Mouse (Mus musculus): ENCODE results near the gene Rnf20. TPM values are rescaled to one million over a fixed set of nuclear protein-coding genes. Genes with fewer than 3 reads are reported as not detected.
A peak's percentile ranks its signal among the peaks of the same experiment; 100 is the strongest.

Gene Rnf20
- polyA plus RNA-seq, 1 experiment from 2014 or later: 31.3 TPM

DNA sequence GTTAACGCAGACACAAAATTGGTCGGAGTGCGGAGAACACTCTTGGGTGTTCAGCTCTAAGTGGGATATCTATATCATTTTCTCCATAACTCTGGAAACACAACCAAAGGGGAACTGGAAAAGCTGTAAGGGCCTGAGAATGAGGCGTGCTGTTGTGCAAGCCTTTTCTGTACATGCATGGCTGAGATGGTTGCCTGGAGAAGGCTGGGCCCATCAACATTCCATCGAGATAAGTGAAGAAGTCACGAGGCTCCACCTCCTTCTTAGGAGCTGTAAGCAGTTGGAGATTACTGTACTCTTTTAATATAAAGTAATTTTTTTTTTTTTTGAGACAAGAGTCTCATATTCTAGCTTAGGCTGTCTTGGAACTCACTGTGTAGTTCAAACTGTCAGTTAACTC lies 44.3 kb downstream of the Rnf20 start:
- H3K4me1 ChIP-seq (replicated peaks; ENCODE audit: insufficient read depth, low read length): no peaks in the 10 kb centered on the region
- H3K9ac ChIP-seq (ENCODE audit: low read depth, low read length): no peak overlapping the region
- TF ChIP-seq CTCF (IDR thresholded peaks at IDR 0.05; ENCODE audit: low read depth): no peak
- no peak overlapping the region for H3K4me3 ChIP-seq (replicated peaks; ENCODE audit: low read depth, low read length)
- no peaks in the 10 kb centered on the region for H3K36me3 ChIP-seq (ENCODE audit: insufficient read depth, low read length)
- H3K9me3 ChIP-seq (replicated peaks; ENCODE audit: low read length): no peaks in the 10 kb centered on the region
- ATAC-seq (replicated peaks; ENCODE audit: low FRiP score, low read depth) (no peak), DNase-seq (ENCODE audit: low spot score) (no peak)
- H3K4me2 ChIP-seq (ENCODE audit: low read length): no peak overlapping the region
- no peaks in the 10 kb centered on the region for H3K27me3 ChIP-seq (ENCODE audit: insufficient read depth, low read length)
- 85% methylated on average over 6 of the region's 6 CpGs for WGBS
- H3K27ac ChIP-seq: no peak overlapping the region

DNA sequence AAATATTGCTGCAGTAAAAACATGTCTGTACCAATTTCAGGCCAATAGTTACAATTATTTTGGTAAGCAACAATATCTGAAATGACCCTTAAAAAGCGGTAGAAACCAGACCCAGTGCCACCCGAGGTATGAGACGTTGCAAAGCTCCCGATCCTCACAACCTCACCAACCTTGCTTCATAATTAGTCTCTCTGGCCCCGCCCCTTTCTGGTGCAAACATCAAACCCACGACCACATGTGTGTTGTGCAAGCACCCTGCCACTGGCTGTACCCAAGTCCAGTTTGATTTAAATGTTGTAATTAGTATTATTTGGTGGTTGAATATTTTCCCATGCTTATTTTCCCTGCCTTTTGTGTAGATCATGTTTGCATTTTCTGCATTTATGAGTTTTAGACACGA lies 45.0 kb downstream of the Rnf20 start:
- Histone ChIP-seq H3K27ac (no peak overlapping the region), H3K36me3 (ENCODE audit: insufficient read depth, low read length) (no peaks in the 10 kb centered on the region)
- 71% methylated on average over 7 of the region's 7 CpGs for WGBS

DNA sequence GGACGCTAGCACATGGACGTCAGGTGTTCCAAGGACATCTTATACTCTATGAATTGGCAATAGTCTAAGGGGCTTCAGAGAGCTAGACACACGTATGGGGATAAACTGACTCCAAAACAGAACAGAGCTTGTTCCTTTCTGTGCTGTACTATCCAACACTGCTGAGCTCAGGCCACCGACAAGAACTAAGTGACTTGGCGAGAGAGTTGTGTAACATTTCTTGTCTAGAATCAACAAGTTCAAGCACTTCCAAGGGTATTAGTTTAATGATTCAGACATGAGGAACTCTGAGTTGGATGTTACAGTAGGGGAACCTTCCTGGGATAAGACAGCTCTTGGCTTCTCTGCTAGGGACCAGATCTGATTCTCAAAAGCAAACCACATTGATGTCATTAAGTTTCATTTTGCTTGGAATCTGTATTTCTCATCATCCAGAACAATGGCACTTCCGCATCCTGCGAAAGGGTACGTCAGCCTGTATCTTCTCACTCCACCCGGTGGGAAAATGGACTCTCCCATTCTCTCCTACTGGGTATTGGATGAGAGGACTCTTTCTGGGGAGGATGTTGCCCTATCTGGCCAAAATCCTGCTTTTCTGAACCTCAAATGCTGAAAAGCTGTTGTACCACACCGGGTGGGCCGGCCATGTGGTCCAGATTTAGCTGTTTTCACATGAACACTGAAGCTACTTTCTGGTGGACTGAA lies 48.5 kb downstream of the Rnf20 start:
- Histone ChIP-seq H3K4me2 (ENCODE audit: low read length) (no peak overlapping the region), H3K4me3 (replicated peaks; ENCODE audit: low read depth, low read length) (no peak overlapping the region), H3K36me3 (ENCODE audit: insufficient read depth, low read length) (no peaks in the 10 kb centered on the region), H3K9ac (ENCODE audit: low read depth, low read length) (no peak overlapping the region), H3K9me3 (replicated peaks; ENCODE audit: low read length) (no peaks in the 10 kb centered on the region), H3K27me3 (ENCODE audit: insufficient read depth, low read length) (no peaks in the 10 kb centered on the region), H3K4me1 (replicated peaks; ENCODE audit: insufficient read depth, low read length) (no peaks in the 10 kb centered on the region), H3K27ac (no peak overlapping the region)
- DNase-seq (ENCODE audit: low spot score) (no peak), ATAC-seq (replicated peaks; ENCODE audit: low FRiP score, low read depth) (no peak)
- 94% methylated on average over 11 of the region's 11 CpGs for WGBS
- TF ChIP-seq CTCF (IDR thresholded peaks at IDR 0.05; ENCODE audit: low read depth): no peak

More for the DNA sequence above, 45.0 kb downstream of the Rnf20 start:
- Histone ChIP-seq H3K9ac (ENCODE audit: low read depth, low read length) (no peak overlapping the region), H3K27me3 (ENCODE audit: insufficient read depth, low read length) (no peaks in the 10 kb centered on the region), H3K9me3 (replicated peaks; ENCODE audit: low read length) (no peaks in the 10 kb centered on the region), H3K4me3 (replicated peaks; ENCODE audit: low read depth, low read length) (no peak overlapping the region), H3K4me2 (ENCODE audit: low read length) (no peak overlapping the region), H3K4me1 (replicated peaks; ENCODE audit: insufficient read depth, low read length) (no peaks in the 10 kb centered on the region)
- no peak for DNase-seq (ENCODE audit: low spot score)
- TF ChIP-seq CTCF (IDR thresholded peaks at IDR 0.05; ENCODE audit: low read depth): no peak
- ATAC-seq (replicated peaks; ENCODE audit: low FRiP score, low read depth): no peak

DNA sequence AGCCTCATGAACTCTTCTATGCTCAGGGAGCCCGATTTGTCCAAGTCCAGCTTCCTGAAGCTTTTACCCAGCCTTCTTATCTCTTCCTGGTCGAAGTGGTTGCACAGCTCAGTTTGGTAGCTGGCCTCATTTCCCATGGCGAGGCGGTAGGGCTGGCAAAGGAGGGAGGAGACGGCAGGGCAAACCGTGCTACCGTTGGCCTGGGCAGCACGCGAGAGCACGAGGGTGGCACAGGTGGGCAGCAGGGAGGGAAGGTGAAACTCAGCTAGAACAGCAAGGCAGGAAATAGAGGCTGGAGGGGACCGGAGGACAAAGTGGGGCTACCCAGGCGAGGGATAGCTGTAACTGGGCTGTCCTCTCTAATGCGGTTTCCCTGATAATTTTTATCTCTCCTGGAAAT lies 50.0 kb downstream of the Rnf20 start, which contains the start of gene Ppp3r2:
Gene Ppp3r2, minus strand, starts transcription at position 213 of the 400 bp plus-strand sequence.
- Histone ChIP-seq H3K36me3 (ENCODE audit: insufficient read depth, low read length) (no peaks in the 10 kb centered on the region), H3K9ac (ENCODE audit: low read depth, low read length) (no peak within 1 kb of the TSS), H3K4me3 (replicated peaks; ENCODE audit: low read depth, low read length) (no peak within 1 kb of the TSS), H3K27me3 (ENCODE audit: insufficient read depth, low read length) (no peaks in the 10 kb centered on the region), H3K9me3 (replicated peaks; ENCODE audit: low read length) (no peaks in the 10 kb centered on the region), H3K4me1 (replicated peaks; ENCODE audit: insufficient read depth, low read length) (no peaks in the 10 kb centered on the region), H3K4me2 (ENCODE audit: low read length) (no peak within 1 kb of the TSS), H3K27ac (no peak within 1 kb of the TSS)
- DNase-seq (ENCODE audit: low spot score) (no peak), ATAC-seq (replicated peaks; ENCODE audit: low FRiP score, low read depth) (no peak)
- 90% methylated on average over 13 of the region's 13 CpGs for WGBS
- no peak for TF ChIP-seq CTCF (IDR thresholded peaks at IDR 0.05; ENCODE audit: low read depth)

DNA sequence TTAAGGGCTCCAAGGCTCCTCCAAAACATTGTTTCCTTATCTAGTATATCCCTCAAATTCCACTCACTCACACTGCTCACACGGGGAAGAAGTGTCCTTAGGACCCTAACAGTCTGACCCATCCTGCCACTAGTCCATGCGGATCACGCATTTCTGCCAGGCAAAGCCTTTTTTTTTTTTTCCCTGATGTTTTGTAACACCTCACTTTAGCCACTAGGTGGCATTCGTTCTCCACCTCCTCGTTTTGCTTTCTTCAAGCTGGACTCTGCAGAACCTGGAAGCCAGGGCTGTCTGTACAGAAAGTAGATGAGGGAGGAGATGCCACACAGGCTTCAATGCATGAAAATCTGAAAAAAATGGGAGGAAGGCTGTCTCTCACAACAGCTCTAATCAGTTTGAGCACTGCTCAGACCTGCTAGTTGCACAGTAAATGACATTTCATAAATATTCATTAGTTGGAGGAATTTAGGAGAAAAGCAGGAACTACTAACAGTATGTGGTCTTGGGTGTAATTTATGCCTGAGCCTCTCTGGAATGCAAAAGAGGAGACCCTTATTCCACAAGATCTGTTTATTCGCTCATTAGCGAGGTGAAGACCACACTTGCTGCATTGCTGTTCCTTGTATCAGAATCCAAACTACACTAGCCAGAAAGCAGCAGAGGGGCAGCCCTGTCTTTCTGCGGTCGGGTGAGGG lies 56.9 kb downstream of the Rnf20 start:
- no peaks in the 10 kb centered on the region for H3K36me3 ChIP-seq (ENCODE audit: insufficient read depth, low read length)
- WGBS: 20% methylated on average over 9 of the region's 9 CpGs
- no peaks in the 10 kb centered on the region for H3K9me3 ChIP-seq (replicated peaks; ENCODE audit: low read length)
- no peak overlapping the region for H3K4me2 ChIP-seq (ENCODE audit: low read length)
- DNase-seq (ENCODE audit: low spot score) (peak; percentile 86), ATAC-seq (replicated peaks; ENCODE audit: low FRiP score, low read depth) (peak; percentile 45; the same call in 1 of the 2 replicates)
- no peak overlapping the region for H3K9ac ChIP-seq (ENCODE audit: low read depth, low read length)
- peak; percentile 92 for TF ChIP-seq CTCF (IDR thresholded peaks at IDR 0.05; ENCODE audit: low read depth)
- no peak overlapping the region for H3K4me3 ChIP-seq (replicated peaks; ENCODE audit: low read depth, low read length)
- H3K27me3 ChIP-seq (ENCODE audit: insufficient read depth, low read length): no peaks in the 10 kb centered on the region
- H3K27ac ChIP-seq: no peak overlapping the region
- no peaks in the 10 kb centered on the region for H3K4me1 ChIP-seq (replicated peaks; ENCODE audit: insufficient read depth, low read length)

DNA sequence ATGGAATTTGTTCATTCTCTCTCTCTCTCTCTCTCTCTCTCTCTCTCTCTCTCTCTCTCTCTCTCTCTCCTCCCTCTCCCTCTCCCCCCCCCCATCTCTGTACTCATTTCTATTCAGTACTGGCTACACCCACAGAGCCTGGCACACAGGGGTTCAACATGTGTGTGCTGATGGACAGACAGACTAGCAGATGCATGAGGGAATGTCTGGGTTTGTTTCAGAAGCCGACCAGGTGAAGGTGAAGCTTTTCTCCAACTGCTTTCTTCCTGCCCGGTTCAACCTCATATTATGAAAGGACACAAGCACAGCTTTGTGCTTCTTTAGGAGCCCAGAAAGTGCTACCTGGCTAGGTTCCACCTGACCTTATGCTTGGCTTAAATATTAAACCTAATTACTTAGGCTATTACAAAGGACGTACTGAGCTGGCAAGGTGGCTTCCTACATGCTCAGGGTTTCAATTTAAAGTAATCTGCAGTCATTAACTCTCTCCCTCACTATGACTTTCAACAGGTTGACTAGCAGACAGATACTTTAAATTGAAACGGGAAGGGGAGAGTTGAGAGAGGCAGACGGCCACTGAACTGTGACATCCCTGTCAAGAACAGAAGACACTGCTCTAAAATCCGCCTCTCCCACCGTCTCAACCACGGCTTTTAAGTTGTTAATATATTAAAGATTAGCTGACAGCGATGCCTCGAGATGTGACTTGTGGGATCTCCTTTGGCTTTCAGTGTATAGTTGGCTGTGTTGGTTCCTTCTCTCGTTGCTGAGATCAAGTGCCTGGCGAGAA lies 59.8 kb downstream of the Rnf20 start:
- no peaks in the 10 kb centered on the region for H3K9me3 ChIP-seq (replicated peaks; ENCODE audit: low read length)
- H3K36me3 ChIP-seq (ENCODE audit: insufficient read depth, low read length): no peaks in the 10 kb centered on the region
- H3K9ac ChIP-seq (ENCODE audit: low read depth, low read length): no peak overlapping the region
- DNase-seq (ENCODE audit: low spot score): peak; percentile 40
- H3K4me3 ChIP-seq (replicated peaks; ENCODE audit: low read depth, low read length): no peak overlapping the region
- TF ChIP-seq CTCF (IDR thresholded peaks at IDR 0.05; ENCODE audit: low read depth): no peak
- no peaks in the 10 kb centered on the region for H3K27me3 ChIP-seq (ENCODE audit: insufficient read depth, low read length)
- H3K27ac ChIP-seq: no peak overlapping the region
- WGBS: 33% methylated on average over 12 of the region's 12 CpGs
- peak overlapping the region; percentile 24; the same call in 1 of the 2 replicates for H3K4me2 ChIP-seq (ENCODE audit: low read length)
- no peaks in the 10 kb centered on the region for H3K4me1 ChIP-seq (replicated peaks; ENCODE audit: insufficient read depth, low read length)
- peak; percentile 71; the same call in 1 of the 2 replicates for ATAC-seq (replicated peaks; ENCODE audit: low FRiP score, low read depth)

Other genes starting within 250 kb of the Rnf20 start
- gene Acnat2, start 223.9 kb upstream of the Rnf20 start, polyA plus RNA-seq (2015; fragmentation: Nextera tagmentation; extraction: Ambion mirVana): 6.2 and 6.8 TPM in 2 replicates
- 1.0 TPM in 2 replicates for gene Acnat1, start 158.1 kb upstream of the Rnf20 start, polyA plus RNA-seq (2015; fragmentation: Nextera tagmentation; extraction: Ambion mirVana)
- 0.10 and 0.20 TPM in 2 replicates for gene Baat, start 125.4 kb upstream of the Rnf20 start, polyA plus RNA-seq (2015; fragmentation: Nextera tagmentation; extraction: Ambion mirVana)
- 93.8 and 96.4 TPM in 2 replicates for gene Mrpl50, start 110.9 kb upstream of the Rnf20 start, polyA plus RNA-seq (2015; fragmentation: Nextera tagmentation; extraction: Ambion mirVana)
- gene Zfp189, start 110.8 kb upstream of the Rnf20 start, polyA plus RNA-seq (2015; fragmentation: Nextera tagmentation; extraction: Ambion mirVana): 9.0 and 9.1 TPM in 2 replicates
- gene Aldob, start 82.5 kb upstream of the Rnf20 start, polyA plus RNA-seq (2015; fragmentation: Nextera tagmentation; extraction: Ambion mirVana): 929 and 971 TPM in 2 replicates
- 29.6 and 30.1 TPM in 2 replicates for gene Tmem246, start 34.1 kb upstream of the Rnf20 start, polyA plus RNA-seq (2015; fragmentation: Nextera tagmentation; extraction: Ambion mirVana)
- not detected in 2 replicates for gene Ppp3r2, start 50.0 kb downstream of the Rnf20 start, polyA plus RNA-seq (2015; fragmentation: Nextera tagmentation; extraction: Ambion mirVana)
- gene Grin3a, start 213.7 kb downstream of the Rnf20 start, polyA plus RNA-seq (2015; fragmentation: Nextera tagmentation; extraction: Ambion mirVana): 0.57 and 0.67 TPM in 2 replicates